Mouse (Mus musculus) adrenal gland, adult 8-10 months (tissue): ENCODE data around the gene Galm. TPM values are rescaled to one million over a fixed set of nuclear protein-coding genes. Genes with fewer than 3 reads are reported as not detected.
A peak's percentile ranks its signal among the peaks of the same experiment; 100 is the strongest.

Experiments
- DNase-seq: peaks from one replicate; pipeline ENCODE4 v3.0.0; 2022
- total RNA-seq, 4 experiments: library from RNA; stranded (reverse); gene quantifications; 2 replicates each; pipeline ENCODE4 v1.2.4; 2022

The Galm gene
- total RNA-seq = 10 to 100 TPM; 12.7 to 18.1 (median 14.4) TPM

- peak; percentile 63 for DNase-seq
Measured at GRCm38 (mm10) chr17:80127331-80128251, at the start of gene Galm. Gene Galm (plus strand): TSS chr17:80127471.

DNA sequence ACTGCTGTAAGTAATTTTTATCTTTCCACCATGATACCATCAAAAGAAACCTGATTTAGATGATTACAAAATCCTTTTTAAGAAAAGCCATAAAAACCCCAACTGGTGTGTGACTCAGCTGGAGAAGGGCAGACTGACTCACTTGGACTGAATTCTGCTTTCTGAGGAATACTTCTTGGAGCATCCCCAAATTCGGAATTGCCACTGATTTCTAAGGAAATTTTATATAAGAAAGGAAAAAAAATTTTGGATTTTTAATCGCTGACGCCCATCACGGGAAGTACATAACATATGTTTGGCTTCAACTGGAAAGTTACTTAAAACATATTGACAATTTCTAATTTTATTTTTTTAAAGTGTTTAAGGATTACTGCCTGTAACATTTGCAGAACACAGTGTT, 48.5 kb upstream of the Galm start:
- DNase-seq = no peak

- no peak for DNase-seq
Measured at GRCm38 (mm10) chr17:80083223-80083622, 44.0 kb upstream of the Galm start.

GRCm38 (mm10) chr17:80084424-80084823, 42.8 kb upstream of the Galm start:
- no peak for DNase-seq

- no peak for DNase-seq
Measured at GRCm38 (mm10) chr17:80086591-80086990, 40.7 kb upstream of the Galm start.

GRCm38 (mm10) chr17:80088168-80088567, 39.1 kb upstream of the Galm start:
- no peak for DNase-seq

- DNase-seq = peak; percentile 44
Measured at GRCm38 (mm10) chr17:80090551-80090950, 36.7 kb upstream of the Galm start.

DNA sequence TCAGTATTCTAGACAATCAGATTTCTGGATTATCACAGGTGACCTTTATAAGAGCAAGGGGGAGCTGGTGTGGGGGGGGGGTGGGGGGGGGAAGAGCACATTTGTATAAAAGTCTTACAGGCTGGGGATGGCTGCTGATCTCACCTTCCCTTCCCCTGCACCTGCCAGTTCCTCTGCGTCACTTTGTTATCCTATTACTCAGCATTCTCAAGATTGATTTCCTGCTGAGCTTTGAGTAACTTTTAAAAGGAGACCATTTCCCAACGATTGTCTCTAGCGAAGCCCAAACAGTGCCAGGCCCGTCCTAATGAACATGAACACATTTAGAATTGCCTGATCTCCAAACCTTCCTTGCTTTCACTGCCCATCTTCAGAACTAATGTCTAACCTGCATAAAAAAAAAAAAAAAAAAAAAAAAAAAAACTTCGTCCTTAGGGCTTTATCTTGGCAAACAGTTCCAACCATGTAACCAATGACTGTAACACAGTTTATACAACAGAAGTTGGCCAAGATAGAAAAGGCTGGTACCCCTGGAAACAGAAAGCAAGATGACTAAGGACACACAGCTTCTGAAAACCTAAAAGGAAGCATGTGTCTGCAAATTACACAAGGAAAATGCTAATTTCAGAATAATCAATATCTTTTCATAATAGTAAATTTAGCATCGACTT, 35.3 kb upstream of the Galm start:
- no peak for DNase-seq

- DNase-seq = no peak
Measured at GRCm38 (mm10) chr17:80095254-80095899, 31.9 kb upstream of the Galm start.

GRCm38 (mm10) chr17:80096043-80096719, 31.1 kb upstream of the Galm start:
- peak; percentile 50 for DNase-seq

- DNase-seq = no peak
Measured at GRCm38 (mm10) chr17:80096720-80097114, 30.6 kb upstream of the Galm start.

DNA sequence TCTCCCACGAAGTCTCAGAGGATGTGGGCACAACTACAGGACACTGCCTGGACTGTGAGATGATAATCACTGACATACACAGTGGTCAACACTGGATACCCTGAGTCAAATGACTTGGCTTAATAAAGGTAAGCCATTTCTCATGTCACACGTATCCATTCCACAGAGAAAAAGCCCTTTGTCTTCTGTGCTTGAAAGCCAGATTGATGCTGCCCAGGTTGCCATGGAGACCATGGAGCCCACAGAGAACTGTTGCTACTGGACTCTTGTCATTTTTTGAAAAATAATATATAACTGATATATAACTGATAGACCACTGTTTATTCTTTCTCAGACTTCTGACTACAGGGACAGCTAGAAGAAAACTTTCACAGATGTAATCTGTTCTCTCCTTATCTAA, 30.1 kb upstream of the Galm start:
- DNase-seq = no peak

DNA sequence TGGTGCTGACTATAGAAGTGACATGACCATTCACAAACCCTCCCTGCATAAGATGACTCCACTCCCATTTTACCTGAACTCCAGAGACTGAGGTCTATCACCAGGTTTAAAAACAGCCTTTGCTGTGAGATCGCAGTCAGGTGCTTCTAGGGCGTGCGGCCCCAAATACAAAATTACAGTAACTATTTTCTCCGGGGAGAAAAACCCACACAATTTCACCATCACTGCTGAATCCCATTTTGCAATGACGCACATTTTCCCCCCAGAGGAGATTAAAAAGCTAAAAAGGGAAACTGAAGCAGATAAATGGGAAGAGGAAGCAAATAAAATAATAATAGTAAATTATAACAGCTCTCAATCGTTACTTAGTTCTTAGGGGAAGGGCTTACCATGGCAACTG, 27.4 kb upstream of the Galm start:
- no peak for DNase-seq

DNA sequence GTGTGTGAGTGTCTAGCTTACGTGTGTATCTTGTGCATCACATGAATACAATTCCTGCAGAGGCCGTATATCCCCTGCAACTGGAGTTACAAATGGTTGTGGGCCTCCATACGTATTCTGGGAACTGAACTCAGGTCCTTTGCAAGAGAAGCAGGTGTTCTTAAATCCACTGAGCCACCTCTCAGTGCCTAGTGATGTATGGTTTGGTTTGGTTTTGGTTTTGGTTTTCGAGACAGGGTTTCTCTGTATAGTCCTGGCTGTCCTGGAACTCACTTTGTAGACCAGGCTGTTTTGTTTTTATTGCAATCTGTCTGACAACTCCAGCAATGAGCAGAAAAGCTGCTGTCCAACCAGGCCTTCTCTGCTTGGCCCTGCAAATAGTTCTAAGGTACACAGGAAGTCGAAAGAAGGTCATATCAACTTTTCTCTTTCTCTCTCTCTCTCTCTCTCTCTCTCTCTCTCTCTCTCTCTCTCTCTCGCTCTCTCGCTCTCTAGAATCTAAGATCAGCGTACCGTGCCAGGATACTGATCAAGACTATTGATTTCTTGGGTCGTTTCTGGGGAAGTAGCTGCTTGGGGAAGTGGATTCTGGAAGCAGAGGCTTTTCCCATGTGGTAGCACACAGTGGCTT, 21.8 kb upstream of the Galm start:
- DNase-seq = no peak

DNA sequence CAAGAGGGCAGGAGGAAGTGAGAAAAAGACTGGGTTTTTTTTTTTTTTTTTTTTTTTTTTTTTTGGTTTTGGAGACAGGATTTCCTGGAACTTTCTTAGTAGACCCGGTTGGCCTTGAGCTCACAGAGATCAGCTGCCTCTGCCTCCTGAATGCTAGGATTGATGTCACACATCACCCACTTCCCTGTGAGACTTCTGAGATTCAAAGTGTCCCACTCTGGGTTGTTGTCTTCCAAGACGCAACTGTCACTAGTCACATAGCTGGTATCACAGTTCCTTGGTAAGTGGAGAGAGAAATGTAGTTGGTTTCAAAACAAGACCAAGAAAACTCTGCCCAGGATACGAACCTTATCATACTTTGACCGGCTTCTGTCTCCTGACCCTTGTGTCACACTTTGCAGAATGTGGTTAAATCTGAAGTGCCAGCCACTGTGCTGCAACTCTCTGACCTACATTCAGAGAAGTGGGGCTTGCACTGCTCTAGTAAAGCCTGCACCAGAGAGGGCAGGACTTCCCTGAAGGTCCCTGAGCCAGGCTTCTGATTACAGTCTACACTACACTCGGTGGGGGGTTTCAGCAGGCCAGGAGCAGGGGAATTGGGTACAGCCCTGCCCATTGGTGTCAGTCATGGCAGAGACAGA, 14.5 kb upstream of the Galm start:
- DNase-seq = no peak

DNA sequence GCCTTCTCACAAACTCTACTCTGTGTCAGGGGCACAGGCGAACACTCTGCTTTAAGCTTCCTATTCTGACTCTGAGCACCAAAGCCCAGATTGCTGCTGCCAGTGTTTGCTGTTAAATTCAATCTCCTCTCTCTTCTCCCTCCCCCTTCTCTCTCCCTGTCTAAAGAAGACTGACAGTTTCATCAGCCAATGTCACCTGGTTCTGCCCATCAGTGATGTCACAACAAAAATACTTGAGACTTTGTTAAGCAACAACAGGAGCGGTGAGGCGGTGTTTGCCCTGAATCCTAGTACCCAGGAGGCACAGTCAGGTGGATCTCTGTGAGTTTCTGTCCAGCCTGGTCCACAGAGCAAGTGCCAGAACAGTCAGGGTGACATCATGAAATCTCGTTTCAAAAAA, 13.8 kb upstream of the Galm start:
- DNase-seq = no peak

GRCm38 (mm10) chr17:80120396-80120795, 6.9 kb upstream of the Galm start:
- DNase-seq = no peak

- DNase-seq = no peak
Measured at GRCm38 (mm10) chr17:80121833-80122232, 5.4 kb upstream of the Galm start.

DNA sequence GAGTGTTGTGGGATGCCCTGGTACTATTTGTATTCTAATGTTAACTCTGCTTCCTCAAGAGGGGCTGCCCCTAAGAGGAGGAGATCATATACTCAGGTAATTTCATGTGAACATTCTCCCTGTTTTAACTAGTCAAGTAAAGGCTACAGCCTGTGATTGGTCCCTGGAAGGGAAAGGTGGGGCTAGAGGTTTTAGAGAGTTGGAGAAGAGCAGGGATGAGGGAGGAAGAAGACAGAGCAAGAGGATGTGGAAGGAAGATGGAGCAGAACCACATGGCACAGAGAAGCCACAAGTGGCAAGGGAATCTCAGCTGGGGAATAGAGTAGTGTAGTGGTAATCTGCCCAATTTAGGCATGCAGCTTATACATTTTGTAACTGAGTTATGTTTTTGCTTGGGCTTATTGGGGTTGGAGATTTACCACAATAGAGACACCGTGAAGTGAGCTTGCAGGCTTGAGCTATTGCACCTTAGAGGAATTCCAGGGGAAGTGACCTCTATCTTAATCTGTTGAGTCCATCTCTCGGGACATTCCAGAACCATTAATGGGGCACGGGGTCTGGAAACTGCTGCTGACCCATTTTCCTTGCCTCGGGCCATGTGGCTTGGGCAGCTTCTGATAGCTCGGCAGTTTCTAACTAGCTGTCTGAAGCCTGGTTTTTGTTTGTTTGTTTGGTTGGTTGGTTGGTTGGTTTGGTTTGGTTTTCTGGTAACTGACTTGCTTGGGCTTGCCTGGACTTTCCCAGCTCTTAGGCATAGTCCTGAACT, 2.1 kb upstream of the Galm start:
- no peak for DNase-seq

DNA sequence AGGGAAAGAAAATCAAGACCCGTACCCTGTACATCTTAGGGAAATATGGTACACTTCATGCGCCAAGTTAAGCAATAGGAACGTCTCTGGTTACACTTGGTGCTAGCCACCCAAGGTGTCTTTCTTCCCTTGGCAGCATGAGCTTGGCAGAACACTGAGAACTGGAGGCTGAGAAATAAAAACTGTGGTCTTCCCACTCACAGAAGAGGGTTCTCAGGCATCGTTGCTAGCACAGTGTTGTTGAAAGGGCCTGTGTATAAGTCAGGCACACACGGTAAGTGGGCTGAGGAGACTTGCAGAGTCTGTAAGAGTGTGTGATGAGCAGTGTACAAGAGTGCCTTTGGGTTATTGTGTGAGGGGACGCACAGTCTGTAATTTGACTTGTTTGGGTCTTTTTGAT, 1.1 kb upstream of the Galm start:
- no peak for DNase-seq

DNA sequence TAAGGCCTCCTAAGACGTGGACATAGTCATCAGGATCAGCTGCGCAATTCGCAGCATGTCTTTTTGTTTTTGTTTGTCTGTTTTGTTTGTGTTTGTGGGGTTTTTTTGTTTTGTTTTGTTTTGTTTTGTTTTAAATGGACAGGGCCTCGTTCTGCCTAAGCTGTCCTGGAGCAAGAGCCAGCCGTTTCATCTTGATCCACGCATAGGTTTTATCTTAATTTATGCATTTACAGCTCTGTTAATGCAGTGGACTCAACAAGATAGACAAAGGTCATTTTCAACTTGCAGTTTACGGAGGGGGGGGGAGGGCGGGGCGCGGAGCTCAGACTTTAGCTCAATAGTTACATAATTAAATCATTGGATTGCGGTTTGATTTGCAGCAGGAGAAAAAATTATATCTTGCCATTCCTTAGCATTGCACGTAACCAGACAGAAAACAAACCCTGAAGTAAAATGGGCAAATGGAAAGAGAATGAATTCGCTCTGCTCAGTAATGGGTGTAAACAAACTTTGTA, 1.3 kb downstream of the Galm start:
- no peak for DNase-seq
